Mouse (Mus musculus) layer of hippocampus, adult 11-12 months (tissue): Measurements from ENCODE around the gene Gpr85.
A peak's percentile ranks its signal among the peaks of the same experiment; 100 is the strongest.
"Not testable (repeated sequence)": the region's sequence is repeated elsewhere in the genome, so short reads cannot be mapped to it uniquely, and the experiment has no call there.

ENCODE experiments used
- DNase-seq: peaks from one replicate; pipeline ENCODE4 v3.0.0; 2022; ENCODE audit warnings: low spot score

Gpr85 gene

DNA sequence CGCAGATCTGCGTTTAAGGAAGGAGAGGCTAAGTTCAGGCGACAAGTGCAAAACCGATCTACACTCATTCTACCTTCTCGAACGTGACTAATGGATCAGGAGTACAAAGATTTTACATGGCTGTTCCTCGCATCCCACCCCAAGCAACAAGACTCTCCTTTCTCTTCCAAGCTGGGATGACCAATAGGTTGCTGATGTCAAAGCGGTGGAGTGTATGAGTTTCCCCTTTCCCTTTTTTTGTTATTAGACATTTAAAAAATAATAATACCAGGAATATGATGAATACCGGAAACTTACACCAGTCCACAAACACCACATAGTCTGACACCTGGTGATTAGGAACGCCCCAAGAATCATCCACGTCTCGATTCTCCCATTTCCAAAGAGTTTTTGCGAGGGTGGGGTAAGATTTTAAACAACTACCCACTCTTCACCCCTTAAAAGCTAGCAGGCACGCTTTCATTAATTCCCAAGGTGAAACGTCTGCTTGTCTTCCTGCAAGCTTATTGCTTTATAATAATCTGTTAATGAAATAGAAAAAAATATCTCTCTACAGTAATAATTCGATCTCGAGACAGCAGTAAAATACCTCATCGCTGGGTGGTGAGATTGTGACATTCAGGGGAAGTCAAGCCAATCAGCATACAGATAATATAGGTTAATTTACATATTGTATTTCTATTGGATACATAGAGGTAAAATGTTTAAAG lies at the start of gene Gpr85:
Gene Gpr85, minus strand, starts transcription at position 598 of the 710 bp plus-strand sequence.
- DNase-seq, result peak; percentile 22

GRCm38 (mm10) chr6:13884877-13885592 lies 45.3 kb upstream of the Gpr85 start:
- DNase-seq, result no peak

DNA sequence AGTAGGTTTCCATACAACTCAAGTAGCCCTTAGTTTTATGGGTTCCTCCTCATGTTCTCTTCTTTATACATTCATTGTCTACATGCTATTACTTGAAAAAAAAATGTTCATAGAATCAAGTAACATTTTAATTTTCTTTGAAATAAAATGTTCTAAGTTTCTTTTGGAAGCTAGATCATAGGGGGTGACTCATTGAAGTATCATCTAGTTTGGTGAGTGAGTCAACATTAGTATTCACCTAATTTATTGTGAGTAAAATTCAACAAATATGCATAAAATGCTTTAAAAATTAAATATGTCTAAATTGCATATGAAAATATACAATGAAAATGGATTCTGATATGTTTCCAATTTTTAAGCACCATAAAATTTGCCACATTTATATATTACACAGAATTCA lies 43.2 kb upstream of the Gpr85 start:
- DNase-seq, result no peak

DNA sequence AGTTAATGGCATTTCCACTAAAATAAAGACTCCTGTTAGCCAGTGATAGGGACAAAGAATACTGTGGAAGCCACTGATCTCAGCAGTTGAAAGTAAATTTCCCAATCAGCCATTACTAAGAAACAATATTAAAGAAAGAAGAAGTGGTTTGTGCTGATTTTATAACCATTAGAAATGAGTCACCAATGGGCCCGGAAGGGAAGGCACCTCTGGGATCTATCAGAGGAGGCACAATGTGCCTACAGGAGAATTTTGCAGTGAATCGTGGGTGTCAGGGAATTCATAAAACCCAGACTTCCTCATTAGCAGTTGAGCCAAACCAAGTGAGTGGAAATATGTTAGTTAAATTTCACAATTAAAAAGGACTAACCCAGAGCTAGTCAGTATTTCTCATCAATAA lies 34.2 kb upstream of the Gpr85 start:
- DNase-seq, result no peak

DNA sequence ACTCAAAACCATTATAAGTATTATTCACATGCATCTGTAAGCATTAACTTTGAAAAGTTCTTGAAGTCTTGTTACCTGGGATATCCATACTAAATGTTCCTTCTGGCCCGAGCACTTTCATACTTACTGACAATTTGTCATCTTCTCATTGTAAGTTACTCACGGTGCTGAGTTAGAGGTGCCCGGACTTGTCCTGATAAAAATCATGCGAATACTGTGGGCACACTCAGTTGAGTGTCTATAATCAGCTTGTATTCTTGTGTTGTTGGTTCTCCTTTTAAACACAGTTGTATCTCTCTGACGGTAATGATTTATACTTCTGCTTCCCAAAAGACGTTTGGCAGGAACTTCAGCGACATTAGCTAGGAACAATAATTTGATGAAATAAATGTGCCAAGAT lies 32.3 kb upstream of the Gpr85 start:
- DNase-seq, result no peak

DNA sequence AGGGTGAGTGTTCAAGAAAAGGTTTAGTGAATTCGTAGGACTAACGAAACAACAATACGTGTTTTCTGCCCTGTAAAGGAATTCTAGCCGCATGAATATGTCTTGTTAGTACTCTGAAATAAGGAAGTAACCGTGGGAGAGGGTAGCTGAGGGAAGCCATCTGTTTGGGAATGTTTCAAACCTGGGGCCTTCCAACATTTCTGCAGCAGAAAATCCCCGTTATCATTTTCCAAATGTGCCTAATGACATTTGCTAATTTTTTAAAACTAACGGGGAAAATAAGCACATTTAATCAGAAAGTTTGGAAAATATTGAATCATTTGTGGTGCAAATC lies 31.9 kb upstream of the Gpr85 start:
- DNase-seq, result no peak

GRCm38 (mm10) chr6:13870919-13871624 lies 31.3 kb upstream of the Gpr85 start, which contains the start of gene 2610001J05Rik:
2610001J05Rik (minus strand) TSS chr6:13871518.
- DNase-seq, result peak; percentile 92

DNA sequence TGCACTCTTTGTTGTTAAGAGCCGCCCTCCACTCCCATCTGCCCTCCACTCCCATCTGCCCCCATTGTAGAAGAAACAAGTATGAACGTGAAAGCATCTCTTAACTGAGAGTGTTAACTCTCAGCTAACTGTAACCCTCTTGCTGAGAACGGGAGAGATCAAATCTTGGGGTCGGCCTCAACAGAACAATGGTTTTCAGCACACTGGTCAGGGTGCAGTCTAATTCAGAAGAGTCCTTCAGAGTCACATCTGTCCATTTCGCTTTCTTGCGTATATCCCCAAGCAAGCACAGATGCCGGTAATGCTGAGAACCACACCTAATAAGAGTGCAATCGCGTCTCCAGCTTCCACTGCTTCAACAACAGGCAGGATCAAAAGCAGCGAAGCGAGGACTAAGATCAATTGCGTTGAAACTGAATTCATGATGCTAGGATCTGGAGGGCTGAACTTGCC lies 30.6 kb upstream of the Gpr85 start:
- no peak for DNase-seq

DNA sequence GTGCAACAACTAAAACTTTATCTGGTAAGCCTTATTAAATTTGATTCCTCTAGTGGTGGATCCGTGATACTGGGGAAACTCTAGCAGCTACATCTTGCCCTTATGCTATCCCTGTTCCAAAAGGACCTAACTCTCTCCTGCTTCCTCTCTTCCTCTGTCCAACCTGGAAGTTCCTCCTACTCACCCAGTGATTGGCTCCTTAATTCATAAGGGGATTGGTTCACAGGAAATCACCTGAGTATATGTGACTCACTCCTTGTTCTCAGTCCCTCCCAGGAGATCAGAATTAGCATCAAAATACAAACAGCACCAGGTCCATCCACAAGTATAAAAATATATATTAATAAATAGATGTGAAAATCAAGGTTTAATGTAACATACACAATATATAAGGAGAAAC lies 20.9 kb upstream of the Gpr85 start:
- DNase-seq, result no peak

GRCm38 (mm10) chr6:13859877-13860585 lies 20.3 kb upstream of the Gpr85 start:
- DNase-seq, result no peak

GRCm38 (mm10) chr6:13854230-13854629 lies 14.5 kb upstream of the Gpr85 start:
- no peak for DNase-seq

GRCm38 (mm10) chr6:13853244-13853643 lies 13.5 kb upstream of the Gpr85 start:
- DNase-seq, result no peak

GRCm38 (mm10) chr6:13846031-13846430 lies 6.3 kb upstream of the Gpr85 start:
- not testable (repeated sequence) for DNase-seq

- peak; percentile 76 for DNase-seq
These were observed 931 bp downstream of the Gpr85 start for GRCm38 (mm10) chr6:13838677-13839344.

DNA sequence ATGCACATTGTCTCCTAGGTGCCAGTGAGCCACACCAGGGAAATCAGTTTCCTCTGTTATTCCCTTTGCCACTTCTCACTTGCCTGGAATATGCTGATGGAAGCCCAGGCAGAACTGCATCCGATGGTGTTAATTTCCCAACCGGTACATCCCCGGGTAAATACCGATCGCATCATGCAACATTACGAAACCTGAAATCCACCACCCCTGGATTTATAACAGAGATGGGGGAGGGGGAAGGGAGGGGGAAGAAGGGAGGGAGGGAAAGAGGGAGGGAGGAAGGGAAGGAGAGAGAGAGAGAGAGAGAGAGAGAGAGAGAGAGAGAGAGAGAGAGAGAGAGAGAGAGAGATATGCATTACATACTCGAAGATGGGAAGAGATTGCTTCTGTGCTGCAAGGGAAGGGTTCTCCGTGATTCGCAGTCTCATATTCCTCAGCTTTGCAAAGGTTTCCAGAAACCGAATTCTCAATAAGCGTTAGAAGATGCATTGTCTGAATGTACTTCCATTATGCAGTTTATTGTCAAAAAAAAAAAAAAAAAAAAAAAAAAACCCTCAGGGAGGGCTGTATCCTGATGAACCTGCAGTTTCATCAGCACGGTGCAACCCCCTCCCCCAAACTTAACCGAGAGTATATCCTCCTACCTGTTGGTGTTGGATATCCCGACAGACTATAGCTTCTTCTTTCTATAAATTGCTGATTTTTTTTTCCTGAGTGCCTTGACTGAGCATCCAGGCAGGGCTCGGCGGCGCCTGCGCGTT lies 1.6 kb downstream of the Gpr85 start:
- DNase-seq, result peak; percentile 38

GRCm38 (mm10) chr6:13836967-13837570 lies 2.7 kb downstream of the Gpr85 start:
- DNase-seq, result peak; percentile 18

- peak; percentile 32 for DNase-seq
These were observed 3.7 kb downstream of the Gpr85 start for GRCm38 (mm10) chr6:13835720-13836665.

DNA sequence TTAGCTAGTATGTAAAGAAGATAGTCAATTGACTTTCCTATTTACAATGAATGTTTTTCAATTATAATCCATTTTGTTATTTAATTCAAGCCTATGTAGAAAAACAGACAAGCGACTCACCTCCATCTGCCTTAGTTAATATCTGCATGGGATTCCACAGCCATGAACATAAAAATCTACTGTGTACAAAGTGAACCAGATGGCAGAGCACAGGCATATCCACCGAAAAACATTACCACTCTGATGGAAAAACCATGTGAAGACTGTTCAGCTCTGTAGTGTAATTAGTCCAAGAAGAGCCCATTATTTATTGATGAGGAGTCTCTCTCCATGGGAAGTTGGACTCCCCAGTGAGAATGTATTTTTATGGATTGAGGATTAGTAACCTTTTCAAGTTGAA lies 7.0 kb downstream of the Gpr85 start:
- no peak for DNase-seq

- DNase-seq, result no peak
These were observed 10.9 kb downstream of the Gpr85 start for GRCm38 (mm10) chr6:13828877-13829276.
